Mouse (Mus musculus) monocyte, adult 2 months (primary cell): ENCODE data around the gene Cltrn.

ENCODE experiments used
- DNase-seq, 2 experiments: peaks; one replicate each; pipeline ENCODE4 v3.0.0; 2022; ENCODE audit warnings: low spot score in 2 of 2, low read depth in 1 of 2

The Cltrn gene

DNA sequence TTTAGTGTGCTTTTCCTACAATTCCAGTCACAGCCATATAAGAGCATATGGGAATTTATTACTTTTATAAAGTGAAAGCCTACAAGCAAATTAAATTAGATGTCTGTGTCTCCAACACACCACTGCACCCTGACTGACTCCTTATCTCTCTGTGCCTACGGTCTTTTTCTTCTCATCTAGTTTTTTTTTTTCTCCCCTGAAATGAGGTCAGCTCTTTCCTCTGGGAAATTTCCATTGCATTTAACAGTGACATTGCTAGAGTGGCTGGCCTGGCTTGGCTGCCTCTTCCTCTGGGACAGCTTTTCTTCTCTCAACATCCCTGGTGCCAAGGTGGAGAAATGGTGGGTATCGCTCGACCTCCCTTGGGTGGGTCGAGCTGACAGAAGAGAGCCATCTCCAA lies at the start of gene Cltrn:
Gene Cltrn (plus strand): TSS at position 249 of the 400 bp plus-strand sequence.
- no peak for DNase-seq

DNA sequence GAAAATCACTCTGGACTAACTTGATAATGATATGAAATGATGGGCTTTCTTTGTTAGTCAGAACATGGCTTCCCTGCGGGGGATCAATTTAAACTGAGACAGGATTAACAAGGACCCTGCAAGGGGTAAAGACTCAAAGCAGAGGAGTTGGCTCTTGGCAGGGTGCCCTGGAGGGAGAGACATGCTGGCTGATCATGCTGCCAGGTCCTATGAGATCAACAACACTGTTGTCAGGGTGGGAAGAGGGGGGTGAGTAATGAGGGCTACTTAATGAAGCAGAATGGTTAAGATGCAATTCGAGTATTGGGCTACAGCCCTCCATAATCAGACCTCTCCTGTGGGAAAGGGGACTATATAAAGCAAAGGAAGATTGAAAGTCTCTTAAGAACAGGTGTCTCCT lies 49.7 kb upstream of the Cltrn start:
- no peak for DNase-seq

DNA sequence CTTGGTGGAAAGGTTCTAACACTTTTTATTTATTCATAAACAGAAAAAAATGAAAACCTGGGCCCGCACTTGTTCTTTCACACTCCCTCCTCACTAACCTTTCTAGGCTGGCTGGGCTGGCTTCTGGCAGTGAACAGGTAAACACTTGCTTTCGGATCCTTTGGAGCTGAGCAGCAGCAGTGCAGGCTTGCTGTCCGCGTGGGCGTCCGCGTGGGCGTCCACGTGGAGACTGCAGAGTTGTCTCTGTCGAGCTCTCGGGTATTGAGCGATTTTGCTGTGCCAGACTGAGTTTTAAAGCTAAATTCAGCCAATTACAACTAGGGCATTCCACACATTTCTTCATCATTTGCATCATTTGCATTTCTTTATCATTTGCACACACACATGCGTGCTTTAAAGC lies 46.6 kb upstream of the Cltrn start:
- no peak for DNase-seq

DNA sequence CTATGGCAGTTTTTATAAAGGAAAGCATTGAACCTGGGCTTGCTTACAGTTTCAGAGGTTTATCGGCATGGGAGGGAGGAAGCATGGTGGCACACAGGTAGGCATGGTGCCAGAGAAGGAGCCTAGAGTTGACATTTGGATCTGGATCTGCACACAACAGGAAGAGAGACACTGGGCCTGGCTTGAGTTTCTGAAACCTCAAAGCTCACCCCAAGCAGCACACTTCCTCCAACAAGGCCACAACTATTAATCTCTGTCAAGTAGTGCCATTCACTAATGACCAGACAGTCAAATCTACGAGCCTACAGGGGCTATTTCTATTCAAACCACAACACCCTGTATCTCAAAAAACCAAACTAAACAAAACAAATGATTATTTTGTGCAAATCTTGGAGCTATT lies 41.9 kb upstream of the Cltrn start:
- DNase-seq = no peak

DNA sequence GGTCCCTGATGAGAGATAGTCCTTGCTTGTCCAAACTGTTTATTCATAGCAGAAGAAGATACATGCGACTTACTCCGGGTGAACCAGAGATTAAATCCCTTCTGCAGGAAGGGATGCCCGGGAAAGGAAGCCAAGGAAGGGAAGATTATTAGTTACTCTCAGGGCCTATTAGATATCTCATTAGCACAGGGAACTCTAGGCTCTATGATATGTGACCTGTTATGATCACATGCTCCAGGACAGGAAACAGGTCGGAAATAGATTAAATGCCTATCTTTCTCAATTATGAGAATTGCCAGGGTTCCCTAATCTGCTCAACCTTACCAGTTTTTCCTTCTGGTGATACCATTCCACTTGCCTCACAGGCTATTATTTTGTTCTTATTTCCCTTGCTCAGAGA lies 32.9 kb upstream of the Cltrn start:
- DNase-seq = no peak

DNA sequence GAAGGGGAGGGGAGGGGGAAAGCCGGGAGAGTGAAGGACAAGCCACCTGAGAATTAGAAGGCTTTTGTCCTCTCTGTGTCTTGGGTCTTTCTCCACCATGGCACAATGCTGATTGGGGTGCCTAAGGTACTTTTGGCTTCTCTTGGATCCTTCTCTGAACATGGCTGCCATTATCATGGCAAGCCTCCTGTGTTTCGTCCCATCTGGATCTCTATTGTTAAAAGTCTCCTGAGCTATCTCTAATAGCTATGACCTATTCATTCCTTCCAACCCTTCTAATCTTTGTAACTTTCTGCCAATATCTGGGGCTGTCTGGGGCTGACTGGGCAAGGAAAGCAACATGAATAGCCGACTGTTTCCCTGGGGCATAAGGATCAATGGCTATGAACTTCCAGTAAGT lies 30.1 kb upstream of the Cltrn start:
- DNase-seq = no peak

DNA sequence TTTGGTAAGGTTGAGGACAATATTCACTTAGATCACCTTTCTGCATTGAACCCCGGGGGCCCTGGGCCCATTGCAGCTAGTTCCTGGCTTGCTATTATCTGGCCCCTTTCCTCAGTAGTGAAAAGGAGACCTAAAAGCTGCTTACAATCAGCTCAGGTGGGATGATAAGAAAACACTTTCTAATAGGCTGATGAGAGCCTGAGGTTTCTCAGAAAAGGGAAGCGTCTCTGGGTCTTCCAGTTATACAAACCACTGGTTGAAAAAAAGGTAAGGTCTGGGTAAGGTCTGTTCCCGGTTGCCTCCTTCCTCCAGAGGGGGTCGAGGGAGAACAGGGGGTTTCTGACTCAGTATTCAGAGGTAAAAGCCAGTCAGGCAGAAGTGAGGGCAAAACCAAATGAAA lies 29.6 kb upstream of the Cltrn start:
- DNase-seq = no peak

DNA sequence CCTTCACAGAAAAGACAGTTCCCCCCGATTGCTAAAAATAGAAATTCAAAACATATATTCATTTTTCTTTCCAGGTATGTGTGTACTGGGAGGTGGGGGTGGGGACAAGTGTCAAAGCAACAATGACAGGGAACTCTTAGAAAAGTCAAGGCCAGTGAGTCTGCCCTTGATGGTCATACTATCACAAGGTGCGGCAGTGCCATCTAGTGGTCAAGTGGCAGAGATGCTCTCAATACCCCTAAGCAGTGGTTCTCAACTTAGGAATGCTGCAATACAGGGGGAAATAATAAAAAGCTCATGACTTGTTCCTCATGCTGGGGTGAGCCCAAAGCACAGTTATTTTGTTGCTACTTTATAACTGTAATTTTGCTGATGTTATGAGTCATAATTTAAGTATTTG lies 22.4 kb upstream of the Cltrn start:
- peak; percentile 1 to 9 for DNase-seq

DNA sequence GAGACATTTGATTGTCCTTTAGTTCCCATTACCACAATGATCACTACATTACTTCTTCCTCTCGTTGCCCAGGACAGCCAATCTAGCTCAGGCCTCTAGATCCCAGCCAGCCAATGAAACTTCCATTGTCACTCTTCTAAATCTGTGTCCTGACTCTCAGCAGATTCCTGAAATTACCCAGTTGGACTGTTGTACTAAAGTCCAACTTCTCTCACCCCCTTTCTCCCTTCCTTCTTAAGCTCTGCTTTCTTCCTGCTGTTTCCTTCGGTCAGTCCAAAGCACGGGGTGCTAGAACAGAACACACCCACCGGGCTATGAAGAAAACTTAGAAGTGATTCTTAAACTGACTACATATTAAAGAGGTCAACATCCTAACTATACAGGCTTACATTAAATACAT lies 19.7 kb upstream of the Cltrn start:
- no peak for DNase-seq

DNA sequence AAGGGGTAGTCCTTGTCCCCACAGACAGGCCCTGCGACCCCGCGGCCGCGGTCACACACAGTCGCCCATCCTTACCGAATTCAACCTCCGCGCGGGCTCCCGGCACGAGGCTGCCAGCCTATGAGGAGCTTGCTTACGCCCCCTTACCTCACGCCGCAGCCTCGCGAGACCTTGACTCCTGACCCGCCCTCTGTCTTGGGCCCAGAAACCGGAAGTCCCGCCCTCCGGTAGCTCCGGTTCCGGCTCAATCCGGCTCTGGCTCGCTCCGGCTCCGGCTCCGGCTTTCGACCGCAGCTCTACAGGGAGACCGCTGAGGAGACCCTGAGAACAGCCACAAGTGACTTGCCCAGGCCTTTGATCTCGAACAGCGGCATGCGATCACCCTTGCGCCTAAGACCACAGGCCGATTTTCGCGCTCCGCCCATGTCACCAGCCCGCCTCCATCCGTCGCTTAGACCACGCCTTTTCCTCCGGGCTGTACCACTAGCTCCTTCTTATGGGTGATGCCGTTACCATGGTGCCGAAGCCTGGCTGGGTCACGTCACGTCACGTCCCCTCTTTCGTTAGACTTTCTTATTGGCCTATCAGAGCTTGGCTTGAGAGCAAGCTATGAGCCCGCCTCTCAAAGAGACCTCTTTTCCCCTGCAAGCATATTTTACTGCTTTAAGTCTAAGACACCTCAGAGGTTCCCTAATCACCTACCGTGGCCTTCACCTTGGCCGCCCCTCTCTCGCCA lies 12.4 kb upstream of the Cltrn start, which contains the start of gene Siah1b:
Gene Siah1b (minus strand): TSS at position 454 of the 736 bp plus-strand sequence.
- DNase-seq = peak; percentile 75 to 87

DNA sequence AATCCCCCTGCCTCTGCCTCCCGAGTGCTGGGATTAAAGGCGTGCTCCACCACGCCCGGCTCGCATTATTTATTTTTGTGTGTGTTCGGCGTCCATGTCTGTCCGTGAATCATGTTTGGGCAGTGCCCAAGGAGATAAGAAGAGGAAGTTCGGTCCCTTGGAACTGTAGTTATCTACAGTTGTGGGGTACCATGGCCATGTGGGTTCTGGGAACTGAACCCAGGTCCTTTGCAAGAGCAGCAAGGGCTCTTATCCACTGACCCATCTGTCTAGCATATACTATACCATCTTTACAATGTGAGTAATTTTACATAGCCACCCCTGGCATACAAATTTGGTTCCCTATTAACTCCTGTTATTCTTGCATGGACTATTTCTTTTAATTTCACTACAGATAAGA lies 6.6 kb upstream of the Cltrn start:
- DNase-seq = no peak

DNA sequence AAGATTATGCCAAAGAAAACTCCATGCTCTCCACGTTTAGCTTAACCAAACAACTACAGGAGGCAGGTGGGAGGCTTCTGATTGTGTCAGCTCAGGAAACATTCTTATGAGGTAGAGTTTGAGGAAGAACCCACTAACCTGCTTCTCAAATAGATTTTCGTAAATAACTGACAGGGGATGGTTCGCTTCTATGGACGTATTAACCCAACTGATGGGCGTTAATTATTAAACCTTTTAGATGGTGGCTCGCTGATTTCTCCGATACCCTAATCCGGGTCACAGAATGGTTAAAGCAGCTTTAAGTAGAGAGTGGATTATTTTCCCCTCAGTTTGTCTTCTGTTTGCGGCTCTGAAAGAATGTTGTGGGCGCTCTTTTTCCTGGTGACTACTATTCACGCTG lies 1.3 kb downstream of the Cltrn start:
- no peak for DNase-seq

DNA sequence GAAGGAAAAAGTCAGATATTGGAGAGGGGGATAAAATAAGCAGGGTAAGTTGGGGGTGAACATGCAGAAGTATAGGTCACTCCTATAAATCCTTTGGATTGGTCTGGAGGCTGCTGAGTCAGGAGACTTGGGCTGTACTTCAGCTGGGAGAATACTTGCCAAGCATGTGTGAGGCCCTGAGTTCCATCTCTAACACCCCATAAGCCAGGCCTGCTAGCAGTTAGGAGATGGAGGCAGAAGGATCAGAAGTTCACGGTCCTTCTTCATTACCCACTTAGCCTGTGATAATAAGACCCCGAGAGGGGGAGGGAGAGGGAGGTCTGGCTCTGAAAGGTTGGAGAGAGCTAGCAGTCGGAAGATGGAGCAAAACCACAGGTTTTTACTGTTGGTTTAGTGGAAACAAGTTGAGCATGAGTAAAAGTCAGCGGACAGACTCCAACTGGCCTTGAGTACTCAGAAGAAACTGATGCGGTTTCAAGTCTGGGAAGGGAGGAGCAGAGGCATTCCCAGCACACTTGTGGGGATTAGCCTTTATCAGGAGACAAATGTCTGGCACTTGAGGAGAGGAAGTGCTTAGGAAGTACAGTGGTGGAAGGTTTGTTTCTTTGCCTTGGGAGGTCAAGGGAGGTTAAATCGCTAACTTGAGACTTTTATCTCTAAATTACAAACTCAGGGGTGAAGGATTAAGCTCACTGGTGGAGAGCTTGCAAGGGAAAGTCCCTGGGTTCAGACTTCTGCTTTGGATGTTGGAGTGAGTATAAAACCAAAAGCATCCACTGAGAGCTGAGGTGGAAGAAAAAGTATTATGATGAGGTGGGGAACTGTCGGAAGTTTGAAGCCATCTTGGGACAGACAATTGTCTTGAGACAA lies 3.9 kb downstream of the Cltrn start:
- DNase-seq = no peak

DNA sequence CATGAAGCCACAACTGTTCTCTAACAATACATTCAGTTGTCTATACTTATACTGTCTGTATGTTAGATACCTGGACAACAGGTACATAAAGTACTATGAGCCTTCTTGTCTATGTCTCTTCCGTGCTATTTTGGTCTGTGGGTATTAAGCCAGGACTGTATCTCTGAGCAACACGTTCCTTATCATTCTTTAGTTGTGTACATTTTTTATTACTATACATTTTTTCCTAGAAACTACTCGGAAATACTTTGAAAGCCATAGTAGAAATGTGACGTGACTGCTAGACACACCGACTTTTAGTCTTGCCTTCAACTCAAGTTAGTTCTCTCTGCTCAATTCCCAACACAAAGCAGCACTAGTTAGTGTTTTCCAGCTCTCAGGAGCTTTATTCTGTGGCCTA lies 4.8 kb downstream of the Cltrn start:
- no peak for DNase-seq

DNA sequence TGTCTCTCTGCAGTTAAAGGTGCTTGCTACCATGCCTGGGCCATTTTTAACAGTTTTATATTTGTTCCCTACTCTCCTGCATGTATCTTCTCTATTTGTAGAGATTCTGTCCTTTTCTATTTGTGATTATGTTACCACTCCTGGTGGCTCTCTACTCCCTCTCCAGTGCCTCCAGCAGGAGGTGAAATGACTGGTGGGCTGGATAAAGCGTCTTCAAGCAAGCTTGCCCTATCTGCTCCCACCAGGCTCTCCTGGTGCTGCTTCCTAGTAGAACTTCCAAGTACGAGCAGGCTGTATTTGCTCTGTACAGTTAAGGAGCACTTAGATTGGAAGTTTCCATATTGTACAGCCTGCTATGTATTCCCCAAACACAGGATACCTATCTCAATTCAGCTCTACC lies 7.2 kb downstream of the Cltrn start:
- no peak for DNase-seq

DNA sequence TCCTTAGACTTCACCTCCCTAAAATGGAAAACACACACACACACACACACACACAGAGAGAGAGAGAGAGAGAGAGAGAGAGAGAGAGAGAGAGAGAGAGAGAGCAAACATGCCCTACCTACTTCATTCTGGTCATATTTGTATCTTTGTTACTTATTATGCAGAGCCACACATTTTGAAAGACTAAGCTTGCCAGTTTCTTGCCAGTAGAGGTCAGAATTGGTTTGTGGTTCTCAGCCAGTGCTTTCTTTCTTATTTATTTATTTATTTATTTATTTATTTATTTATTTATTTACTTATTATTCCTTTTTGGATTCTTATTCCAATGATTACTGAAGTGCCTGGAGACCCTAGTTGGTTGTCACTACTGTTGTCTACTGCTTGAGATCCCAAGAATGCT lies 12.9 kb downstream of the Cltrn start:
- DNase-seq = no peak

DNA sequence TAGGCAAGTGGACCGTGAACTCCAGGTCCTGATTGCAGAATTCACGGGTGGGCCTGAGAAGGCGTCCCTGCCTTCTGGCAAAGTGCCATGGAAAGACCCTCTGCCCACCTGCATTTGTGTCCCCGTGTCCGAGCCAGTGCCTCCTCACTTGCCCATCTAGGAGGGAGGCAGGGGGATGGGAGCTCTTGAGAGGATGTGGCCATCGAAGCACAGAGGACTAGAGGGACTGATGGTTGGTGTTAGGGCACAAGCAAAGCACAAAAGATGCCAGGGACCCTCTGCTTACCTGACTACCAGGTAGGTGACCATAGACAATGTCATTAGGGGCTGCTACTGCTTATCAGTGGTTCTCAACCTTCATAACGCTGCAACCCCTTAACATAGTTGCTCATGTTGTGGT lies 13.6 kb downstream of the Cltrn start:
- no peak for DNase-seq

DNA sequence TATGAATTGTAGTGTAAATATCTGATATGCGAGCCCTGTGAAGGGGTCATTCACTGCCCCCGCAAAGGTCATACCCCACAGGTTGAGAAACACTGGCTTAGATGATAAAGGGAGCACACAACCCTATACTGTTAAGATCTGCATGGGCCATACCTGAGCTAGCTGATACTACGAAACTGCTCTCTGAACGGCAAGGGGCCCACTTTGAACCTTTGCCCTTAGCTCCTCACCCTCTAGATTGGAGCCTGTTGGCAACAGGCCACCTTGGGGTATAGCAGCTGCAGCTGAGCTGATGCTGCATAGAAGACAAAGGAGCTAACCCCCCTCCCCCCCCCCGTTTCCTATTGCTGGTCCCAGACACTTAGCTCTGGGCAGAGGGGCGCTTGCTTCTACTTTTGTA lies 14.0 kb downstream of the Cltrn start:
- DNase-seq = no peak

DNA sequence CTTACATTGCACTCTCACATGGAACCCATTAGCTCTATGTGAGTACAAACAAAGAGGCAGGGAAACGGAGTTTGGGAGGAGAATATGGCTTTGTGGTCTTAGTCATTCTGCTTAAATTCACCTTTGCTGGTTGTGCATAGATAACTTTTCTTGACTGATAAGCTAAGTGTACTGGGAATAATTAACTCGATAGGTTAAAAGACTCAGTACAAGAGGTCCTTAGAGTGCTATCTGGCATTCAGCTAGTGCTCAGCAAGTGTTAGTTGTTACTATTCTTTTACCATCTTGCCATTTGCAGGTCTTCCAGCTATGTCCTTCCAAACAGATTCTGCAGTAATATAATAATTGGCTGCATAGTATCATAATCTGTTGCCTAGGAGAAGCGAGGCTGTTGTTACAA lies 22.5 kb downstream of the Cltrn start:
- no peak for DNase-seq

DNA sequence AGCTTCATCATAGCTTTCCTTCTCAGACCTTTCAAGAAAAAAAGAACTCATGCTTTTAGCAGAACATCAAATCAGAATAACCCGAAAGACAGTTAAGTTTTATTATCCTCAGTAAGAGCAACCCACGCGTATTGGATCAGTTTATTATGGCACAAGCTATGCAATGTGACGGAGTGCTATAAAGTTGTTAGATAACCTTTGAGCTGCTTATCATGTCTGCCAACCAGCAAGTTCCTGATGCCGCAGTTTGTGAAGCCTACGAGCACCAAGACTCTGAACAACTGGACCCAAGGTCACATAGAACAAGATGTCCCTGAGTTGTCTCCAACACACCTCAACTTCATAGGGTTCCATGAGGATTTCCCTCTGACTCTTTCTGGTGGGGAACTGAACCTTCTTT lies 25.1 kb downstream of the Cltrn start:
- DNase-seq = no peak

DNA sequence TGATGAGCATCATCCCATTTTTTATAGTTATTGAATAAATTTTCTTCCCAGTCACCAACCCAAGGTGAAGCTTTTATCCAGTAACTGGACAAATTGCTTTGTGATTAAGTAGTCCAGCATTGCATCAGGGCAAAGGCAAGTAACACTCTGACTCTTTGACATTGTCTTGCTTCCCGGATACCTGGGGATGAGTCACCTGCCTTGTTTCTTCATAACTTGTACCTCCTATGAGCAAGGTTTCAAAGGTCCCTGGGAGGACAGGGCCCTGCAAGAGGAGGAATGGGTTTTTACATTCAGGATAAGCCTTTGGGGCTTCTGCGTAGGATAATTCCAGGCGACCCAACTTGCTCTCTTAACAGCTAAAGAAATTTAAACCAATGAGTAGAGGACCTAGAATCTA lies 35.3 kb downstream of the Cltrn start:
- no peak for DNase-seq

DNA sequence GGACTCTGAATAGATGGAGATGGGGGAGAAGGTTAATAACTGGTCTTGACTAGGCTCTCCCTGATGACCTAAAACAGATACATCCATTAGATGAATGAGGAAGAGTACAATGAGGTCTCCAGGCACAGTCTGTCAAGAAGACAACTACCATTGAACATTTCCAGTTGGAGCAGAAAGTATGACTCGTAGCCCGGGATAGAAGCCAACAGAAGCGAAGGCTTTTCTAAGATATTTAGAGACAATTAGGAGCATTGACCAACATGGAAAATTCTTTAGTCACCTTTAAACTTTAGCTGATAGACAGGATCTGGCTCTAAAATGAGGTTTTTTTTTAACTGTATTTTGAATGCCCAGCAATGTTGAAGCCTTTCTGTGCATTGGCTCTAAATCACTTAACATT lies 44.9 kb downstream of the Cltrn start:
- DNase-seq = no peak
